Mouse (Mus musculus): ENCODE measurements around the gene Fcamr. TPM values are rescaled to one million over a fixed set of nuclear protein-coding genes. Genes with fewer than 3 reads are reported as not detected.

The Fcamr gene
- not detected in 2 replicates for polyA plus RNA-seq (2012; ENCODE audit: insufficient read depth, low replicate concordance)

DNA sequence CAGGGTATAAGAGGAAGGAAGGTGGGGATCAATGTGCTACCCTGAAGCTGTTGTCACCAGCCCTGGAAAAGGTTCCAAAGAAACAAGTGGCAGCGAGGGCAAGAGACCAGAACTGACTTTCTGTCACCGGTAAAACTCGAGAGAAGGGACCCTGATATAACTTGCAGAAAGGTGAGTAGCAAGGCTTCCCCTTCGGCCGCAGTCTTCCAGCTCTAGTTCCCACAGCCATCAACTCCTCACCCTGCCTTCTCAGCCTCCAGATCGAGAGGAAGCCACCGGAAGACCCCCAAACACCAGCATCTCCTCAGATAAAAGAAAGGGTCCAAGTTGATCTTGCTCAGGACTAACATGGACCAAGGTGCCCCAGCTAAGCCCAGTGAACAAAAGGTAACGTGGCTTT, at the start of gene Fcamr:
Gene Fcamr (plus strand): TSS at position 301 of the 400 bp plus-strand sequence.
- Histone ChIP-seq H3K27me3 (replicated peaks) (peaks cover 39% of the 10 kb centered on the region), H3K9me3 (no peaks in the 10 kb centered on the region), H3K4me1 (0 out of 2 replicates have a peak, but pooled peaks cover 8% of the 10 kb centered on the region), H3K36me3 (replicated peaks; ENCODE audit: low read length) (no peaks in the 10 kb centered on the region), H3K4me3 (replicated peaks) (no peak within 1 kb of the TSS)
- TF ChIP-seq FLI1 (IDR thresholded peaks at IDR 0.05; ENCODE audit: low read length) (no peak), GATA1 (IDR thresholded peaks at IDR 0.05; ENCODE audit: borderline replicate concordance, low read length) (no peak)

DNA sequence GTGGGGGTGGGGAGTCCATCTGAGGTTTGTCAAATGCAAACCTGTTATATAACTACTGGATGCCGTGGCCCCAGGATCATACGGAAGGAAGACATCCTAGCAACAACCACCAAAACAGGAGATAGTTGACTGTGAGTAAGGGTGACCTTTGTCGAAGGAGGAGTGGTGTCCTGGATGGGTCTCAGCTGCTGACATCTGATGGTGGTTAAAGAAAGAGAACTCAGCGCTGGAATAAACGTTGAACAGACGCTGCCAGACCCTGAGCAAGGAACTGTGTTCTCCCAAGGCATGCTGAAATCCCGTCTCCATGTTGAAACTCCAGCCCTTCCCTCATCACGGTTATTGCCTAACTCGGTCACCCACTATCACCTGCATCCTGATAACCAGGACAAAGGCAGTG, 41.0 kb upstream of the Fcamr start:
- H3K4me1 ChIP-seq, result peaks cover 17% of the 10 kb centered on the region
- no peak for TF ChIP-seq FLI1 (IDR thresholded peaks at IDR 0.05; ENCODE audit: low read length)
- TF ChIP-seq GATA1 (IDR thresholded peaks at IDR 0.05; ENCODE audit: borderline replicate concordance, low read length), result no peak

DNA sequence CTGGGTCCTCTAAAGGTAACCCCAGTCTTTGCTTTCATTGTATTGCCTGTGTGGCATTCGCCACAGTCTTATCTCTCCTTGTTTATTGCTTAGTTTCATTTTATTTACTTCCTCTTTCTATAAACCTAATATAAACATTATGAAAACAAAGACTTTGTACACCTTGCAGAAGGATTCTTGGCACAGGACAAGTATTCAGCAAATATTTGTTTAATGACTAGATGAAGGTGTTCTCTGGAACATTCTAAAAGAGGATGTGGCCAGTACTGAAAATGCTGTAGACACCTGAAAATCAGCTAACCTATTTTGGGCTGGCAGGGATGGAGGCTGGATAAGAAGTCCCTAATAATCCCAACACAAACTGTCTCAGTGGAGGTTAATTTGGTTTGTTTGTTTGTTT, 39.1 kb upstream of the Fcamr start:
- H3K4me1 ChIP-seq, result peaks cover 29% of the 10 kb centered on the region
- H3K9me3 ChIP-seq, result no peaks in the 10 kb centered on the region
- TF ChIP-seq GATA1 (IDR thresholded peaks at IDR 0.05; ENCODE audit: borderline replicate concordance, low read length) (no peak), FLI1 (IDR thresholded peaks at IDR 0.05; ENCODE audit: low read length) (no peak)
- no peak overlapping the region for H3K4me3 ChIP-seq (replicated peaks)
- H3K36me3 ChIP-seq (replicated peaks; ENCODE audit: low read length), result no peaks in the 10 kb centered on the region
- H3K27me3 ChIP-seq (replicated peaks), result no peaks in the 10 kb centered on the region

More for the DNA sequence above, 41.0 kb upstream of the Fcamr start:
- Histone ChIP-seq H3K4me3 (replicated peaks) (no peak overlapping the region), H3K27me3 (replicated peaks) (no peaks in the 10 kb centered on the region), H3K36me3 (replicated peaks; ENCODE audit: low read length) (no peaks in the 10 kb centered on the region), H3K9me3 (no peaks in the 10 kb centered on the region)

DNA sequence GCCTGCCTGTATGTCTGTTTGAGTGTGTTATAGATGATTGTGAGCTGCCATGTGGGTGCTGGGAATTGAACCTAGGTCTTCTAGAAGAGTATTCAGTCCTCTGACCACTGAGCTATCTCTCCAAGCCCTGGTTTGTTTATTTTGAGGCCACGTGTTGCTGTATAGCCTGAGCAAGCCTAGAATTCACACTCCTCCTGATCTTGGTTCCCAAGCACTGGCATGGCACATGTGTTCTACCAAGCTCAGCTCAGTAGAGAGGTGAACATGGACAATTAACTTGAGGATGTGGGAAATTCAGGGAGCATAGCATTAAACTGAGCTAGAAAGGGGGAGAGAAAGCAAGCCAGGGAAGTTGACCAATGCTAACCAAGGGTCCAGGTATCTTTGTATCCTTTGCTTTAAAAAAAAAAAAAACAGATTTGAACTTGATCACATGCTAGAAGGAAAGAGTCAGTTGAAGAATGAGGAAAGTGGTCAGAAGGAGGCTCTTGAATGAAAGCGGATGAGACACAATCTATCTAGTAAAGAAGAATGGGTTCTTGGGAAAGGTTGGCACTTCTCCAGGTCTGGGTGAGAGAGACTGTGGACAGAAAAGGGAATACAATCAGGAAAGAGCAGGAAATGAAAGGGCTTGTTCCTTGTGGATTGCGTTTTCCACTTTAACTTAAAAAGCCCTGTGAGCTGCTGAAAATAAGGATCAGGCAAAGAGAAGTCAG, 38.5 kb upstream of the Fcamr start:
- no peaks in the 10 kb centered on the region for H3K27me3 ChIP-seq (replicated peaks)
- H3K4me1 ChIP-seq, result peaks cover 35% of the 10 kb centered on the region
- H3K4me3 ChIP-seq (replicated peaks), result no peak overlapping the region
- H3K36me3 ChIP-seq (replicated peaks; ENCODE audit: low read length), result no peaks in the 10 kb centered on the region
- H3K9me3 ChIP-seq, result no peaks in the 10 kb centered on the region
- TF ChIP-seq FLI1 (IDR thresholded peaks at IDR 0.05; ENCODE audit: low read length) (no peak), GATA1 (IDR thresholded peaks at IDR 0.05; ENCODE audit: borderline replicate concordance, low read length) (no peak)

DNA sequence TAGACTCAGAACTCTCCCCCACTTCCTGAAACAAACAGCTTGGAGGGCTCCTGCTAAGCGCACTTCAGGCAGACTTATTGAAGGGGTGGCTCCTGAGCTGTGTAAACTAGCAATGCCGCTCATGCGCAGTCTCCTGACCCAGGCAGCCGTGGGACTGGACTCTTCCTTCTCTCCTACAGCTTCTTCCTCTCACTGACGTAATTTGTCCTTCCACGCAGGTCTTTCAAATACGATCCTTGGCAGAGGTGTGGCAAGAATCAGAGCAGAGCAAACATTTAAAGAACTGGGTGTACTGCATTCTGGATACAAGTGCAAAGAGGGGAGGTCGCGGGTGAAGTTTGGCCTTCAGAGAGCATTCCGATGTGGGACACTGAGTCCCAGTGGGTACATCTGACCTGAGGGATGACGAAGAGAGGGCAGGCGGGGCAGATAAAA, 36.7 kb upstream of the Fcamr start:
- Histone ChIP-seq H3K4me1 (peaks cover 44% of the 10 kb centered on the region), H3K9me3 (no peaks in the 10 kb centered on the region), H3K27me3 (replicated peaks) (no peaks in the 10 kb centered on the region), H3K4me3 (replicated peaks) (no peak overlapping the region), H3K36me3 (replicated peaks; ENCODE audit: low read length) (no peaks in the 10 kb centered on the region)
- TF ChIP-seq GATA1 (IDR thresholded peaks at IDR 0.05; ENCODE audit: borderline replicate concordance, low read length) (no peak), FLI1 (IDR thresholded peaks at IDR 0.05; ENCODE audit: low read length) (no peak)

DNA sequence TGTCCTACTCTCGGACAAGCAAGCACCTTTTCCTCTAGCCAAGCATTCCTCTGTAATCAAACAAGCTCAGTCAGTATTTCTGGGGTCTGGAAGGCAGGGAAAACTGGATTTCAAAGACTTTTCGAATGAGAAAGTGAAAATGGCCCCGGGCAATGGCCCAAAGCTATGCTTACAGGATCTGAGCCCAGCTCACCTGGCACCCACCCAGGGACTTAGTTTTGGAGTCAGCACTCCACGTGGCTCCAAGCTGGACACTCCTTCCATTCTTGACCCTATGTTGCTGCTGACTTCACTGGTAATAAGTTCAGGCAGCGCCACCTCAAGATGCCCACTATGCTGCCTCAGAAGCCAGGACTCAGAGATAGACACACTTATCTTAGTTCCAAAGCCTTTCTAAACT, 33.6 kb upstream of the Fcamr start:
- Histone ChIP-seq H3K4me3 (replicated peaks) (no peak overlapping the region), H3K36me3 (replicated peaks; ENCODE audit: low read length) (no peaks in the 10 kb centered on the region), H3K4me1 (peaks cover 45% of the 10 kb centered on the region), H3K27me3 (replicated peaks) (peaks cover 1% of the 10 kb centered on the region), H3K9me3 (no peaks in the 10 kb centered on the region)
- TF ChIP-seq FLI1 (IDR thresholded peaks at IDR 0.05; ENCODE audit: low read length) (no peak), GATA1 (IDR thresholded peaks at IDR 0.05; ENCODE audit: borderline replicate concordance, low read length) (no peak)

DNA sequence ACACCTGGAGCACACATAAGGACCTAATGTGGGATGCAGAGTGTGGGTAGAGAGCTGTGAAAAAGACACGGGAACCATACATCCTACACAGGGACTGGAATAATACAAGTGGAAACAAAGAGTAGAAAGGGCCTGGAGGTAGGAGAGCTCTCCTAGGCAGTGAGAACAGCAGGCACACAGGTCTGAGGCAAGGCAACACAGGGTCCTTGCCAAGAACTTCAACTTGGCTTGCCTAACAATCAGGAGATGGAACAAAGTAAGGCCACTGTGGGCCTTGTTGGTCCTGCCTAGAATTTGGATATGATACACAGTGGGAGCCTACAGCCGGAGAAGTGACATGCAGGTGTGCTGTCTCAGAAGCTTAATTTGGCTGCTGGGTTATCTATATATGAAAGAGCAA, 30.8 kb upstream of the Fcamr start:
- Histone ChIP-seq H3K9me3 (no peaks in the 10 kb centered on the region), H3K27me3 (replicated peaks) (peaks cover 1% of the 10 kb centered on the region), H3K4me3 (replicated peaks) (no peak overlapping the region), H3K36me3 (replicated peaks; ENCODE audit: low read length) (no peaks in the 10 kb centered on the region), H3K4me1 (peaks cover 54% of the 10 kb centered on the region)
- TF ChIP-seq GATA1 (IDR thresholded peaks at IDR 0.05; ENCODE audit: borderline replicate concordance, low read length) (no peak), FLI1 (IDR thresholded peaks at IDR 0.05; ENCODE audit: low read length) (no peak)

DNA sequence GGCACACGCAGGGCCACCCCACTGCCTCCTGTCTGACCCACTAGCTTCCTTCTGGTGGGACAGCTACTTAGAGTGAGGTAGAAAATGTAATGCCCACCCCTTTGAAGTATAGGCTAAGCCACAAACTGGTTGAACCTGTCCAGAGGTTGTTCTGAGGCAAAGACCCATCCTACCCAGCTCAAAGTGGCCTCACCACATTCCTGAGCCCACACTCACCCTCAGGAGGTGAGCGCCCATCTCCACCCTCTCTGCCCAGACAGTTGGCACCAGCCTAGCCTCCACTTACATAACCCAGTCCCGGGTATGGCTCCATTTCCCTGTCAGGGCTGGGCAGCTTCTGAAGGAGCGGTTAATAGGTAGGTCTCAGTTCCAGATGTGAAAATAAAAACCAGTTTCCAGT, 30.2 kb upstream of the Fcamr start:
- Histone ChIP-seq H3K27me3 (replicated peaks) (peaks cover 1% of the 10 kb centered on the region), H3K36me3 (replicated peaks; ENCODE audit: low read length) (no peaks in the 10 kb centered on the region), H3K4me1 (peaks cover 49% of the 10 kb centered on the region), H3K9me3 (no peaks in the 10 kb centered on the region), H3K4me3 (replicated peaks) (no peak overlapping the region)
- TF ChIP-seq GATA1 (IDR thresholded peaks at IDR 0.05; ENCODE audit: borderline replicate concordance, low read length), result no peak

DNA sequence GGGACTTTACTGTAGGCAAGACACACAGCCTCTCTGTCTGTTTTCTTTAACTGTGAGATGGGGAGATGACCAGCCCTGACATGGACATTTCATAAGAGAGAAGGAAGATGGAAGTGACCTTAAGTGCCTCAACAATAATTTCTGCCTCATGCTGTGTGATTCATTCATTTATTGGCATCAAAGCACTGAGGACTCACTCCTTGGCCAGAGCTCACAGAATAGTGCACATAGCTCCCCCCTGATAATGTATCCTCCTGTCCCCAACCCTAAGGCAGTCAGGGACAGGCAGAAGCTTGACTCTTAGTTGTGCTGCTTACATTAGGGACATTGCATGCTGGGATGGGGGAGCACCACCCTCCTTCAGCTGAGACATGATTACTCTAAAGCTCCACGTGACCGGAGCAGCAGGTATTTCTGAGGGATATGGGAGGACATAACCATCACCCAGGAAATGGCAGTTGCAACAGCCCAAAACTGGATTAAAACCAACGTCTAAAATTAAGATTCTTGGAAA, 29.7 kb upstream of the Fcamr start:
- Histone ChIP-seq H3K27me3 (replicated peaks) (peaks cover 1% of the 10 kb centered on the region), H3K9me3 (no peaks in the 10 kb centered on the region), H3K36me3 (replicated peaks; ENCODE audit: low read length) (no peaks in the 10 kb centered on the region), H3K4me1 (peaks cover 51% of the 10 kb centered on the region), H3K4me3 (replicated peaks) (no peak overlapping the region)
- TF ChIP-seq FLI1 (IDR thresholded peaks at IDR 0.05; ENCODE audit: low read length) (no peak), GATA1 (IDR thresholded peaks at IDR 0.05; ENCODE audit: borderline replicate concordance, low read length) (no peak)

DNA sequence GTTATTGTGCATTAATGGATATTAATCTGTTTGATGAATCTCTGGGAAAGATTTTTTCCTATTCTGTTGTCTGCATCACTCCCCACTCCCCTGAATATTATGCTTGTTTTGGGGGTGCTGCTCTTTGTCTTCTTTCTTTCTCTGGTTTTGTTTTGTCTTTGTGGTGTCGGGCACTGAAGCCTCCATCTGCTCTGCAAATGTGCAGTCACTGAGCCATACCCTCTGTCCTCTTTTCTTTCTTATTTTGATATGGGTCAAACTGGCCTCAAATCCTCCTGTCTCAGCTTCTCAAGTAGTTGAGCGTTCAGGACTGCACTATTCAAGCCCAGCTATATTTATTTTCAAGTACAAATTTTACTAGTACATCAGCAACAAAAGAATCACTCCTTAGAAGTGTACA, 25.5 kb upstream of the Fcamr start:
- no peaks in the 10 kb centered on the region for H3K36me3 ChIP-seq (replicated peaks; ENCODE audit: low read length)
- H3K4me3 ChIP-seq (replicated peaks), result no peak overlapping the region
- peaks cover 53% of the 10 kb centered on the region for H3K4me1 ChIP-seq
- TF ChIP-seq GATA1 (IDR thresholded peaks at IDR 0.05; ENCODE audit: borderline replicate concordance, low read length) (no peak), FLI1 (IDR thresholded peaks at IDR 0.05; ENCODE audit: low read length) (no peak)
- H3K9me3 ChIP-seq, result no peaks in the 10 kb centered on the region
- no peaks in the 10 kb centered on the region for H3K27me3 ChIP-seq (replicated peaks)

All from megakaryocyte, embryonic 14.5 days (primary cell).